Mouse (Mus musculus) thymus, adult 2 months (tissue): Measurements from ENCODE around the gene Tmem30a. TPM values are rescaled to one million over a fixed set of nuclear protein-coding genes. Genes with fewer than 3 reads are reported as not detected.

Experiments
- DNase-seq: peaks from one replicate; pipeline ENCODE4 v3.0.0; 2021
- H3K27ac ChIP-seq: fragments of 200-500 bp; 2 replicates; pipeline ENCODE4 v1.5.1; 2012; ENCODE audit warnings: low read length, control low read depth; ENCODE audit not compliant: control insufficient read depth, insufficient read depth
- H3K27me3 ChIP-seq: fragments of 200-500 bp; 2 replicates; pipeline ENCODE4 v1.6.1; 2012; ENCODE audit warnings: mild to moderate bottlenecking, low read length, moderate library complexity, mixed read lengths; ENCODE audit not compliant: control insufficient read depth, insufficient read depth
- H3K36me3 ChIP-seq: fragments of 200-500 bp; 2 replicates; pipeline ENCODE4 v1.6.1; 2012; ENCODE audit warnings: mild to moderate bottlenecking, low read length, moderate library complexity; ENCODE audit not compliant: control insufficient read depth, insufficient read depth
- H3K4me1 ChIP-seq: fragments of 200-500 bp; replicated peaks from 2 replicates; pipeline ENCODE4 v1.6.1; 2012; ENCODE audit warnings: low read length; ENCODE audit not compliant: control insufficient read depth, insufficient read depth
- H3K4me3 ChIP-seq: fragments of 200-500 bp; 2 replicates; pipeline ENCODE4 v1.5.1; 2012; ENCODE audit warnings: mild to moderate bottlenecking, low read length, control low read depth, moderate library complexity; ENCODE audit not compliant: control insufficient read depth, insufficient read depth
- CTCF ChIP-seq: fragments of 200-500 bp; IDR thresholded peaks from 2 replicates; pipeline ENCODE4 v1.5.1; 2012; ENCODE audit warnings: mild to moderate bottlenecking, control low read depth, low read length, moderate library complexity, borderline replicate concordance; ENCODE audit not compliant: control insufficient read depth, poor library complexity, insufficient read depth; ENCODE audit errors: extremely low read depth
- POLR2A ChIP-seq: fragments of 200-500 bp; IDR thresholded peaks from 2 replicates; pipeline ENCODE4 v1.6.1; 2012; ENCODE audit warnings: mild to moderate bottlenecking, low read length, control low read depth, moderate library complexity; ENCODE audit not compliant: control insufficient read depth, poor library complexity, insufficient read depth; ENCODE audit errors: extremely low read depth
- WGBS: fragments of 180-500 bp; shearing (Covaris S2); methylation state at CpG from one replicate; pipeline ENCODE4 v1.1.7; 2018; 5-methylcytosine and 5-hydroxymethylcytosine counted together
- polyA plus RNA-seq: library from polyadenylated mRNA; depleted of rRNA; stranded (reverse); fragments of >200 nt; gene quantifications from 2 replicates; pipeline ENCODE4 v1.2.3, GENCODE M21; 2012

The Tmem30a gene
- polyA plus RNA-seq, 1 experiment = 50.5 TPM

DNA sequence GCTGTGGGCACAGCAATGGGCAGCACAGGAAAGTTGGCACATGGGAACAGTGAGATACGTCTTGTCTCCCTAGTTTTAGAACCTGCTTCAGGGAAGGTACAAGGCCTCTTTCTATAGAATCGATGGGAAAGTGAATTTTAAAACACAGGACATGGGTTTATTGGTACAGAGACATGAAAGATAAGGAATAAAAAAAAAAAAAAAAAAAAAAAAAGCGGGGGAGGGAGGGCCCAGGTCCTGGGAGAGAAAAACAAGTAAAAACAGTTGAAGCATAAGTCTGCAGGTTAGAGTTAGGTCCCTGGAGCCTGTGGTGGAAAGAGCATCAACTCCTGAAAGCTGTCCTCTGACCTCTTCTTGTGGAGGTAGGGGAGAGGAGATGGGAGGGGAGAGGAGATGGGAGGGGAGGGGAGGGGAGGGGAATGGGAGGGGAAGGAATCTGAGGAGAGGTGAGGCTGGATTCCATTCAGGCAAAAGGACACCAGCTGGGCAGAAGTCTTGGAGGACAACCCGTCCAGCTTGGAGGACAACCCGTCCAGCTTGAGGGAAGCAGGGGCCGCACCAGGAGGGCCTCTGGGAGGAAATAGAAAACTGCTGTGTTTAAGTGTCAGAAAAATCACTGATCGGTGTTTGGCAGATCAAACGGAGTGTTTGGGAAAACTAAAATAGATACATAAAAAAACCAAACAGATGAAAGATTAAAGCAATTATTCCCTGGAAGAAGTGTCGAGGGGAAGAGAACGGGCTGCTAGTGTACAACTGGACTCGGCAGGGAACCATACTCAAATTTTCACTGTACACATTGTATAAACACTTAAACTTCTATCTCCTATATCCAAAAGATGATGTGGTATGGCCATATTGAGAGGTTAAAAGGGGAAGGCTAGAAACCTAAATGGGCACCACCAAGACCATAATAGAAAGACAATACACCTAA is 17.9 kb upstream of the Tmem30a start:
- H3K4me1 ChIP-seq = peaks cover 19% of the 10 kb centered on the region
- no peaks in the 10 kb centered on the region for H3K27me3 ChIP-seq
- no peak overlapping the region for H3K4me3 ChIP-seq
- no peaks in the 10 kb centered on the region for H3K36me3 ChIP-seq
- TF ChIP-seq CTCF = no peak
- TF ChIP-seq POLR2A = no peak
- 87% methylated on average over 10 of the region's 11 CpGs for WGBS
- no peak overlapping the region for H3K27ac ChIP-seq
- DNase-seq = no peak

- 9% methylated on average over 3 of the region's 3 CpGs for WGBS
- DNase-seq = no peak
- TF ChIP-seq CTCF (no peak), POLR2A (no peak)
- H3K4me3 ChIP-seq = no peak overlapping the region
- H3K4me1 ChIP-seq = peaks cover 12% of the 10 kb centered on the region
- no peak overlapping the region for H3K27ac ChIP-seq
- H3K36me3 ChIP-seq = no peaks in the 10 kb centered on the region
- H3K27me3 ChIP-seq = no peaks in the 10 kb centered on the region
Measured at GRCm38 (mm10) chr9:79810534-79810933, 17.2 kb upstream of the Tmem30a start.

- peaks cover 10% of the 10 kb centered on the region for H3K4me1 ChIP-seq
- no peaks in the 10 kb centered on the region for H3K36me3 ChIP-seq
- TF ChIP-seq CTCF (no peak), POLR2A (no peak)
- no peak for DNase-seq
- 81% methylated on average over 6 of the region's 6 CpGs for WGBS
- H3K27me3 ChIP-seq = no peaks in the 10 kb centered on the region
- no peak overlapping the region for H3K4me3 ChIP-seq
- H3K27ac ChIP-seq = no peak overlapping the region
Measured at GRCm38 (mm10) chr9:79809411-79809810, 16.1 kb upstream of the Tmem30a start.

DNA sequence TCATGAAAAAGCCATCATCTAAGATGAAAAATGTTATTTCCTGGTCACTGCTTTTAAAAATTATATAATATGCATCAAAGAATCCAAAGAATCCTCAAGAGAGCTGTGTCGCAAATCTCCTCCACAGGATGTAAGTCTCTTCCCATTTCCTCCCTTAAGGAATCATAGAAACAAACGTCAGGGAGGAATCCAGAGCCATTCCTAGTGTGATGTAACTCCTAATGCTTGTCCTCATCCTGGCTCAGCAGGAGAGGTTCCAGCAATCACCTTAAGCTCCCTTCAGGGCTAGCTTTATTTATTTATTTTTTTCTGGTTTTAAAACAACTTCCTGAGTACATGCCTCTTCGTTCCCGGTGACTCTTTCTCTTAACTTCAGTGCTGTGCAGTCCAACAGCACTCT is 13.9 kb upstream of the Tmem30a start:
- no peak overlapping the region for H3K4me3 ChIP-seq
- no peaks in the 10 kb centered on the region for H3K27me3 ChIP-seq
- H3K27ac ChIP-seq = no peak overlapping the region
- 54% methylated on average over 4 of the region's 4 CpGs for WGBS
- H3K4me1 ChIP-seq = peaks cover 4% of the 10 kb centered on the region
- H3K36me3 ChIP-seq = no peaks in the 10 kb centered on the region
- no peak for DNase-seq
- TF ChIP-seq CTCF = no peak
- no peak for TF ChIP-seq POLR2A

DNA sequence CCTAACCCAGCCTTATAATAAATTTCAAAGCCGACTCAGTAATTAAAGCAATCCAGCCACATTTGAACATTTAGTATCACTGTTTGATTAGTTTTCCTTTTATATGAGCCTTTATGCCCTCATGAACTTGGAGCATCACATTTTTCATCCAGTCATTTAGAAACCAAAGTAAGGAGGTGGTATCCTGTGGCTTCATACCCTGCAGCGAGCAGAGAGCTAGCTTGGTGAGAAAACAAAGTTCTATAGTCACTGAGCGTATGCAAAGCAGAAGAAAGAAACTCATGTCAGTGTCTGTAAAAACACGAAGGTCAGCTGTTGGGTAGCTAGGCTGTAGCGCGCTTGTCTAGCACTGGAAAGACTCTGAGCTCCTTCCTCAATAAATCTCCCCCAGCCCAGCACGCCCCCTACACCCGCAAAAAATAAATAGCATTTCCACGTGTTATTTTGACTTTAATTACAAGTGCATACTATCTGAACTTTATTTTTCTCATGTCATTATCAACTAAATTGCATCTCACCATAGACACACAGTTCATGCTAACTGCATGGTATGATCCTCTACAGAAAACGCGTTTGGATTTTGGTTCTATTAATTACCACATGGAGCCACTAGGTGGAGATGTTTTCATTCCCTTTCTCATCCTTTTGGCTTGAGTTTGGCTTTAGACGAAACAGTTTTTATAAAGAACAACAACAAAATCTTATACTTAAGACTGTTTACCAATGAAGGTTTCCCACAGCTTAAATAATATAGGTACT is 13.2 kb upstream of the Tmem30a start:
- no peaks in the 10 kb centered on the region for H3K36me3 ChIP-seq
- DNase-seq = no peak
- no peaks in the 10 kb centered on the region for H3K27me3 ChIP-seq
- no peak overlapping the region for H3K27ac ChIP-seq
- H3K4me3 ChIP-seq = no peak overlapping the region
- TF ChIP-seq CTCF = no peak
- TF ChIP-seq POLR2A = no peak
- 43% methylated on average over 12 of the region's 12 CpGs for WGBS
- H3K4me1 ChIP-seq = peaks cover 4% of the 10 kb centered on the region

GRCm38 (mm10) chr9:79805426-79805825 is 12.1 kb upstream of the Tmem30a start:
- Histone ChIP-seq H3K27ac (no peak overlapping the region), H3K4me3 (no peak overlapping the region), H3K36me3 (no peaks in the 10 kb centered on the region), H3K27me3 (no peaks in the 10 kb centered on the region), H3K4me1 (peaks cover 2% of the 10 kb centered on the region)
- WGBS = 97% methylated on average over 10 of the region's 10 CpGs
- no peak for DNase-seq
- TF ChIP-seq CTCF (no peak), POLR2A (no peak)
